ENCODE assay signal across 9 mouse cellular contexts in the genomic region with DNA sequence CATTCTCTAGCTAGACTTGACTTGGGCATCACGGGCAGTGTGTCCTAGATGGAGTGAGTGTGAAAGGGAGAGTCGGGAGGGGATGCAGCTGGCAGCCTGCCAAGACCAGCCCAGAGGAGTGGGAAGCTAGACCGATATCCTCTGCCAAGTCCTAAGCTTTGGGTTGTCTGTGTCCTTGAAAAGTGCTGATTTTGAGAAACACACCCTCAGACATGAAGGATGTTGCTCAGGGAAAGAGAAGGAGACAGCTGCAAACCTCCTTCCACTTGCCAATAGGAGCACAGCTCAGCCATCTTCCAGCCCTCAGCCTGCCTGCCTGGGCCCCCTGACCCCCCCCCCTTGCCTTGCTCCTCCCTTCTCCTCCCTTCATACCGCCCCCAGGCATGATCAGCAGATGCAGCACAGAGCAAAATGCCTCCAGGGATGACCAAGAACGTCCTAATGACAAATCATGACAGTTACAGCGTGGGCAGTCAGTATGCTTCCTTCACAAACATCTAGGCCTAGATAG.
DNase-seq lines count a peak whose midpoint lies in the region; ATAC-seq and TF ChIP-seq lines count a peak whose summit lies in the region.
"Had no signal": no experiment of that assay in that cellular context is flagged by ENCODE, and none has a peak within 500 bp of the region (broad histone marks: within the 10 kb centered on the region; RNA-seq: fewer than 3 reads in every experiment).

No protein-coding gene starts in this region.

- WGBS in lung, embryonic 14.5 days = 23% methylated on average over 6 of the region's 6 CpGs

- no peak for TF ChIP-seq CTCF in lung, embryonic 14.5 days (IDR thresholded peaks at IDR 0.05; ENCODE audit: low read depth)

- no peaks in the 10 kb centered on the region for H3K27me3 ChIP-seq in lung, embryonic 14.5 days (ENCODE audit: insufficient read depth, low read length)

- ATAC-seq in lung, embryonic 14.5 days (ENCODE audit: insufficient read depth) = peak; percentile 94

- no peak overlapping the region for H3K9ac ChIP-seq in lung, embryonic 14.5 days
- H3K9ac ChIP-seq: liver, embryonic 14.5 days had no signal

- no peaks in the 10 kb centered on the region for H3K36me3 ChIP-seq in lung, embryonic 14.5 days (ENCODE audit: insufficient read depth)

- DNase-seq in cerebellum, postnatal 10 days = peak; percentile 66 to 78
- DNase-seq in cerebellum, adult 9-10 months = no peak
- DNase-seq in lung, embryonic 14.5 days = peak; percentile 83
- DNase-seq in lung, postnatal 14 days = no peak
- DNase-seq in mesoderm, embryonic 11.5 days (ENCODE audit: low read depth, low spot score) = peak; percentile 24
- peak; percentile 52 for DNase-seq in right cerebral cortex, postnatal 4 days
- DNase-seq in thymus, postnatal 36 days = no peak
- DNase-seq in thymus, adult 18-20 months = no peak

- no peak overlapping the region for H3K4me3 ChIP-seq in lung, embryonic 14.5 days (ENCODE audit: low read depth, low read length)

- peak overlapping the region; percentile 75 for H3K27ac ChIP-seq in lung, embryonic 14.5 days (ENCODE audit: low read depth)
- H3K27ac ChIP-seq: liver, embryonic 14.5 days had no signal

- H3K9me3 ChIP-seq in lung, embryonic 14.5 days (ENCODE audit: low read depth, low read length) = no peaks in the 10 kb centered on the region

- H3K4me2 ChIP-seq in lung, embryonic 14.5 days = 0 out of 2 replicates have a peak overlapping the region, but pooled peaks have one; percentile 21

- peaks cover 10% of the 10 kb centered on the region; the same call in 1 of the 2 replicates for H3K4me1 ChIP-seq in lung, embryonic 14.5 days (ENCODE audit: insufficient read depth)

Comparison
In these comparisons a context has a peak if more than half of its experiments do, and no peak if none do; other contexts are left out.
1. DNase-seq: peak in cerebellum, postnatal 10 days (2 of 2), lung, embryonic 14.5 days (single experiment), mesoderm, embryonic 11.5 days (single experiment) and right cerebral cortex, postnatal 4 days (single experiment); none in cerebellum, adult 9-10 months (single experiment), lung, postnatal 14 days (single experiment), thymus, postnatal 36 days (0 of 2) and thymus, adult 18-20 months (0 of 2).